Mouse (Mus musculus) small intestine, adult 2 months (tissue): ENCODE measurements around the gene Brd2.

ENCODE experiments used
- CTCF ChIP-seq: fragments of 200-500 bp; IDR thresholded peaks from 2 replicates; pipeline ENCODE4 v1.5.1; 2012; ENCODE audit warnings: low read depth, mild to moderate bottlenecking, control low read depth, inconsistent platforms, low read length, moderate library complexity, mixed read lengths; ENCODE audit not compliant: insufficient replicate concordance, insufficient read length; ENCODE audit errors: extremely low read depth
- POLR2A ChIP-seq: fragments of 200-500 bp; IDR thresholded peaks from 2 replicates; pipeline ENCODE4 v1.6.1; 2012; ENCODE audit warnings: low read depth, mild to moderate bottlenecking, control low read depth, inconsistent platforms, low read length, moderate library complexity

GRCm38 (mm10) chr17:34120180-34120723 is 2.2 kb downstream of the Brd2 start:
- TF ChIP-seq CTCF (no peak), POLR2A (no peak)
